Comparison of ENCODE assay signal across 19 mouse cellular contexts in genomic region chr10:89008303-89008702, GRCm38 (mm10).
DNase-seq lines count a peak whose midpoint lies in the region; ATAC-seq and TF ChIP-seq lines count a peak whose summit lies in the region.
"Had no signal": no experiment of that assay in that cellular context is flagged by ENCODE, and none has a peak within 500 bp of the region (broad histone marks: within the 10 kb centered on the region; RNA-seq: fewer than 3 reads in every experiment).

No protein-coding gene starts in this region.

- no peak for TF ChIP-seq POLR2A in CH12.LX (IDR thresholded peaks at IDR 0.05; ENCODE audit: low read depth, low read length)

- 56% methylated on average over 1 of the region's 1 CpGs for WGBS in embryonic facial prominence, embryonic 14.5 days
- WGBS in embryonic facial prominence, embryonic 10.5 days, result 82% methylated on average over 1 of the region's 1 CpGs

- no peak overlapping the region for H3K4me3 ChIP-seq in embryonic facial prominence, embryonic 14.5 days (ENCODE audit: low read depth, low read length)
- H3K4me3 ChIP-seq in embryonic facial prominence, embryonic 10.5 days, result no peak overlapping the region
- no peak overlapping the region for H3K4me3 ChIP-seq in CH12.LX (replicated peaks in 1 of 3; ENCODE audit: low read depth in 2 of 3, low read length in 2 of 3, poor library complexity in 1 of 3)

- H3K4me2 ChIP-seq in embryonic facial prominence, embryonic 14.5 days (ENCODE audit: low read depth, low read length), result no peak overlapping the region
- no peak overlapping the region for H3K4me2 ChIP-seq in CH12.LX (ENCODE audit: insufficient read depth, low read depth, poor library complexity, severe bottlenecking)

- peak; percentile 71; the same call in 1 of the 2 replicates for TF ChIP-seq EP300 in CH12.LX (IDR thresholded peaks at IDR 0.05; ENCODE audit: low read length)

- intact Hi-C loops in gastrocnemius, postnatal 36 days (cut with DNase I), result no loop called here

- TF ChIP-seq RAD21 in CH12.LX (IDR thresholded peaks at IDR 0.05; ENCODE audit: low read depth, low read length), result no peak

- no peak for TF ChIP-seq CTCF in CH12.LX (conservative IDR thresholded peaks at IDR 0.05 in 1 of 2, IDR thresholded peaks at IDR 0.05 in 1 of 2; ENCODE audit: low read depth in 2 of 2, low read length in 2 of 2)

- H3K4me1 ChIP-seq in embryonic facial prominence, embryonic 14.5 days (ENCODE audit: control insufficient read depth, insufficient read depth, low read length), result no peaks in the 10 kb centered on the region
- H3K4me1 ChIP-seq in embryonic facial prominence, embryonic 10.5 days, result no peaks in the 10 kb centered on the region
- H3K4me1 ChIP-seq in CH12.LX (ENCODE audit: control insufficient read depth in 1 of 2, insufficient read depth in 2 of 2), result peaks cover 3 to 54% of the 10 kb centered on the region in 2 experiments; a peak in 3 of 4 replicates

- ATAC-seq in embryonic facial prominence, embryonic 14.5 days (ENCODE audit: low read depth), result peak; percentile 53; the same call in 1 of the 2 replicates
- ATAC-seq: activated CD4-positive, CD25-positive, alpha-beta regulatory T cell, adult 4 months; CD4-positive, CD25-positive, alpha-beta regulatory T cell, adult 4 months; Patski had no signal

- H3K9ac ChIP-seq in embryonic facial prominence, embryonic 14.5 days (ENCODE audit: low read depth, low read length), result no peak overlapping the region
- no peak overlapping the region for H3K9ac ChIP-seq in CH12.LX (ENCODE audit: insufficient read depth, low read depth)

- H3K9me3 ChIP-seq in embryonic facial prominence, embryonic 14.5 days (ENCODE audit: control insufficient read depth, low read length), result no peaks in the 10 kb centered on the region
- H3K9me3 ChIP-seq in embryonic facial prominence, embryonic 10.5 days, result no peaks in the 10 kb centered on the region
- H3K9me3 ChIP-seq in CH12.LX (replicated peaks; ENCODE audit: low read length), result no peaks in the 10 kb centered on the region
- H3K9me3 ChIP-seq: G1E had no signal

- no peaks in the 10 kb centered on the region for H3K27me3 ChIP-seq in embryonic facial prominence, embryonic 14.5 days (replicated peaks; ENCODE audit: control insufficient read depth, insufficient read depth, low read length)
- H3K27me3 ChIP-seq in embryonic facial prominence, embryonic 10.5 days (replicated peaks; ENCODE audit: low read depth, poor library complexity, severe bottlenecking), result no peaks in the 10 kb centered on the region
- no peaks in the 10 kb centered on the region for H3K27me3 ChIP-seq in CH12.LX (replicated peaks)
- H3K27me3 ChIP-seq: Patski had no signal

- H3K27ac ChIP-seq in embryonic facial prominence, embryonic 14.5 days (replicated peaks; ENCODE audit: low read depth, low read length), result no peak overlapping the region
- H3K27ac ChIP-seq in embryonic facial prominence, embryonic 10.5 days (replicated peaks), result no peak overlapping the region
- H3K27ac ChIP-seq in CH12.LX (ENCODE audit: insufficient read depth, low read depth), result no peak overlapping the region

- H3K79me2 ChIP-seq in CH12.LX (replicated peaks; ENCODE audit: control insufficient read depth, extremely low read depth, insufficient read depth, poor library complexity, severe bottlenecking), result no peaks in the 10 kb centered on the region

- DNase-seq in embryonic facial prominence, embryonic 14.5 days (ENCODE audit: low spot score), result peak; percentile 12
- DNase-seq in embryonic facial prominence, embryonic 10.5 days (ENCODE audit: low spot score), result no peak
- peak; percentile 80 for DNase-seq in CH12.LX (ENCODE audit: extremely low read depth)
- no peak for DNase-seq in gastrocnemius, postnatal 36 days
- DNase-seq: adrenal gland, adult 2 months; adrenal gland, adult 8-10 months; adrenal gland, postnatal 10 days; adrenal gland, postnatal 14 days; adrenal gland, postnatal 25 days; adrenal gland, postnatal 36 days; B cell, adult 2 months; cerebellum, adult 11 months; cerebellum, adult 11-12 months; cerebellum, adult 18-20 months; cerebellum, adult 2 months had no signal

- H3K36me3 ChIP-seq in embryonic facial prominence, embryonic 14.5 days (ENCODE audit: control insufficient read depth, insufficient read depth, low read length), result no peaks in the 10 kb centered on the region
- no peaks in the 10 kb centered on the region for H3K36me3 ChIP-seq in embryonic facial prominence, embryonic 10.5 days (replicated peaks)
- no peaks in the 10 kb centered on the region for H3K36me3 ChIP-seq in CH12.LX (replicated peaks in 1 of 2; ENCODE audit: control insufficient read depth in 1 of 2, insufficient read depth in 1 of 2, low read length in 1 of 2)
- H3K36me3 ChIP-seq: G1E had no signal

- in situ Hi-C loops in CH12.LX (cut with MboI; ENCODE audit: low pct_ligation_motif_present, low pct_unique_long_range_greater_than_20kb, low sequenced_read_pairs), result no loop called here

- dilution Hi-C loops in CH12.LX (cut with MboI; ENCODE audit: extremely low pct_ligation_motif_present, extremely low pct_unique_long_range_greater_than_20kb, low sequenced_read_pairs), result no loop called here

TF ChIP-seq in CH12.LX, 34 proteins besides CTCF, POLR2A, EP300 and RAD21:
- TF ChIP-seq TCF12 (IDR thresholded peaks at IDR 0.05; ENCODE audit: low read depth, low read length), result 0 out of 2 replicates have a peak, but pooled peaks have one; percentile 28
- 0 out of 2 replicates have a peak, but pooled peaks have one; percentile 18 for TF ChIP-seq ZNF384 (IDR thresholded peaks at IDR 0.05; ENCODE audit: low read depth, low read length)
- TF ChIP-seq GABPA (IDR thresholded peaks at IDR 0.05; ENCODE audit: insufficient replicate concordance, low read depth, low read length), result no peak
- no peak for TF ChIP-seq ZMIZ1 (IDR thresholded peaks at IDR 0.05; ENCODE audit: low read depth, low read length)
- no peak for TF ChIP-seq RCOR1 (conservative IDR thresholded peaks at IDR 0.05; ENCODE audit: low read depth, low read length)
- TF ChIP-seq CHD1 (IDR thresholded peaks at IDR 0.05; ENCODE audit: low read depth, low read length), result no peak
- TF ChIP-seq ZC3H11A (IDR thresholded peaks at IDR 0.05; ENCODE audit: low read depth, low read length), result no peak
- no peak for TF ChIP-seq JUN (IDR thresholded peaks at IDR 0.05; ENCODE audit: insufficient read depth, low read depth, low read length)
- TF ChIP-seq IRF4 (IDR thresholded peaks at IDR 0.05; ENCODE audit: low read depth, low read length), result 0 out of 2 replicates have a peak, but pooled peaks have one; percentile 37
- TF ChIP-seq TBP (conservative IDR thresholded peaks at IDR 0.05; ENCODE audit: low read depth, low read length), result no peak
- TF ChIP-seq MAX (IDR thresholded peaks at IDR 0.05; ENCODE audit: low read length), result no peak
- TF ChIP-seq MAZ (IDR thresholded peaks at IDR 0.05; ENCODE audit: low read depth, low read length), result no peak
- peak; percentile 62; the same call in 1 of the 2 replicates for TF ChIP-seq ETS1 (conservative IDR thresholded peaks at IDR 0.05; ENCODE audit: low read depth, low read length)
- TF ChIP-seq MYC (IDR thresholded peaks at IDR 0.05; ENCODE audit: low read depth, low read length), result no peak
- TF ChIP-seq JUND (conservative IDR thresholded peaks at IDR 0.05; ENCODE audit: low read depth, low read length), result 0 out of 2 replicates have a peak, but pooled peaks have one; percentile 14
- TF ChIP-seq BHLHE40 (IDR thresholded peaks at IDR 0.05; ENCODE audit: low read depth, low read length), result 0 out of 2 replicates have a peak, but pooled peaks have one; percentile 41
- no peak for TF ChIP-seq NELFE (IDR thresholded peaks at IDR 0.05; ENCODE audit: low read depth, low read length)
- no peak for TF ChIP-seq ZKSCAN1 (IDR thresholded peaks at IDR 0.05; ENCODE audit: borderline replicate concordance, low read depth, low read length)
- no peak for TF ChIP-seq USF2 (conservative IDR thresholded peaks at IDR 0.05; ENCODE audit: low read depth, low read length)
- no peak for TF ChIP-seq SMC3 (IDR thresholded peaks at IDR 0.05; ENCODE audit: low read depth, low read length)
- no peak for TF ChIP-seq UBTF (IDR thresholded peaks at IDR 0.05; ENCODE audit: low read depth, low read length)
- TF ChIP-seq MEF2A (IDR thresholded peaks at IDR 0.05; ENCODE audit: borderline replicate concordance, low read depth, low read length), result peak; percentile 51; the same call in 1 of the 2 replicates
- no peak for TF ChIP-seq NRF1 (IDR thresholded peaks at IDR 0.05; ENCODE audit: low read depth, low read length)

Comparison
In these comparisons a context has a peak if more than half of its experiments do, and no peak if none do; other contexts are left out.
1. DNase-seq: peak in embryonic facial prominence, embryonic 14.5 days (single experiment) and CH12.LX (single experiment); none in embryonic facial prominence, embryonic 10.5 days (single experiment) and gastrocnemius, postnatal 36 days (0 of 2).